Mouse (Mus musculus) limb, embryonic 13.5 days (tissue): ENCODE measurements around the gene Psmb4. TPM values are rescaled to one million over a fixed set of nuclear protein-coding genes. Genes with fewer than 3 reads are reported as not detected.
"Not testable (repeated sequence)": the region's sequence is repeated elsewhere in the genome, so short reads cannot be mapped to it uniquely, and the experiment has no call there.

Experiments used
- ATAC-seq: fragments of 200-750 bp; cut with Nextera tagmentation; 2 replicates; pipeline ENCODE4 v1.8.0; 2017; ENCODE audit warnings: low read depth, moderate number of reproducible peaks, moderate TSS enrichment; ENCODE audit not compliant: low FRiP score
- H3K27ac ChIP-seq: fragments of 300-500 bp; sonication (generic); 2 replicates; pipeline ENCODE4 v1.5.1; 2015; ENCODE audit warnings: inconsistent platforms, mild to moderate bottlenecking, moderate library complexity
- H3K27me3 ChIP-seq: fragments of 300-500 bp; sonication (generic); 2 replicates; pipeline ENCODE4 v1.6.1; 2015; ENCODE audit warnings: mild to moderate bottlenecking, inconsistent platforms
- H3K36me3 ChIP-seq: fragments of 300-500 bp; sonication (generic); 2 replicates; pipeline ENCODE4 v1.6.1; 2015; ENCODE audit warnings: inconsistent platforms, mild to moderate bottlenecking, moderate library complexity
- H3K4me1 ChIP-seq: fragments of 300-500 bp; sonication (generic); 2 replicates; pipeline ENCODE4 v1.6.1; 2015; ENCODE audit warnings: inconsistent platforms
- H3K4me2 ChIP-seq: fragments of 300-500 bp; sonication (generic); replicated peaks from 2 replicates; pipeline ENCODE4 v1.6.1; 2015; ENCODE audit warnings: inconsistent platforms, mild to moderate bottlenecking, moderate library complexity
- H3K4me3 ChIP-seq: fragments of 300-500 bp; sonication (generic); 2 replicates; pipeline ENCODE4 v1.5.1; 2015; ENCODE audit warnings: moderate library complexity, mild to moderate bottlenecking, inconsistent platforms
- H3K9ac ChIP-seq: fragments of 300-500 bp; sonication (generic); 2 replicates; pipeline ENCODE4 v1.6.1; 2015; ENCODE audit warnings: mild to moderate bottlenecking, inconsistent platforms
- H3K9me3 ChIP-seq: fragments of 300-500 bp; sonication (generic); 2 replicates; pipeline ENCODE4 v1.6.1; 2016; ENCODE audit warnings: inconsistent platforms
- WGBS: fragments of 180-500 bp; shearing (Covaris S2); methylation state at CpG from one replicate; pipeline ENCODE4 v1.1.7; 2015; 5-methylcytosine and 5-hydroxymethylcytosine counted together
- polyA plus RNA-seq: library from polyadenylated mRNA; unstranded; fragments of >200 nt; fragmentation: Nextera tagmentation; extraction: Ambion mirVana; gene quantifications from 2 replicates; pipeline ENCODE4 v1.2.1, GENCODE M21; 2015

Psmb4 gene
- polyA plus RNA-seq, 1 experiment from 2014 or later: 361 TPM

GRCm38 (mm10) chr3:94924688-94925087 lies 37.9 kb upstream of the Psmb4 start:
- Histone ChIP-seq H3K4me1 (no peaks in the 10 kb centered on the region), H3K27ac (no peak overlapping the region), H3K4me2 (no peak overlapping the region), H3K36me3 (no peaks in the 10 kb centered on the region), H3K27me3 (no peaks in the 10 kb centered on the region), H3K9me3 (no peaks in the 10 kb centered on the region), H3K4me3 (no peak overlapping the region), H3K9ac (no peak overlapping the region)
- WGBS: 39% methylated on average over 8 of the region's 8 CpGs
- no peak for ATAC-seq

- H3K9ac ChIP-seq: no peak overlapping the region
- 14% methylated on average over 3 of the region's 3 CpGs for WGBS
- ATAC-seq: no peak
Observed at GRCm38 (mm10) chr3:94922333-94922732, 35.6 kb upstream of the Psmb4 start.

DNA sequence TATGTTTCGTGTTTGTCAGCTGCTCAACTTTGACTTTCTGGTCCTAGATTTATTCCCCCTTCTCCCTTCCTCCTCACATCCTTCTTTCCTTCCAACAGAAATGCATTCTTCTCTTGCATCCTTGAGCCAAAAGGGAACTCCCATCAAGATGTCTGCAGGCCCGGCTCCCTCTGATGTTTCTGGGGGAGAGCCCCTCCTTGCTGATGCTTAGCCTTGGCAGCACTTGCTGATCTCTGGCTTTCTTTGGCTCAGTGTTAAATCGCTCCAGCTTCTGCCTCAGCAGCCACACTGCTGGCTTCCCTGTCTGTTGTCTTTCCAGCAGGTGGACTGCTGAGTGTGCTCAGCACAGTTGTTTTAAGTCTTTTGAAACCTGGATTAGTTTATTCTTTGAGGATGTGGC lies 34.3 kb upstream of the Psmb4 start:
- Histone ChIP-seq H3K9me3 (no peaks in the 10 kb centered on the region), H3K27me3 (no peaks in the 10 kb centered on the region), H3K36me3 (no peaks in the 10 kb centered on the region), H3K4me2 (no peak overlapping the region), H3K4me3 (no peak overlapping the region), H3K9ac (no peak overlapping the region), H3K4me1 (no peaks in the 10 kb centered on the region), H3K27ac (no peak overlapping the region)
- ATAC-seq: no peak
- 43% methylated on average over 3 of the region's 3 CpGs for WGBS

More at GRCm38 (mm10) chr3:94922333-94922732, 35.6 kb upstream of the Psmb4 start:
- no peak overlapping the region for H3K27ac ChIP-seq
- no peaks in the 10 kb centered on the region for H3K36me3 ChIP-seq
- no peaks in the 10 kb centered on the region for H3K4me1 ChIP-seq
- H3K4me2 ChIP-seq: no peak overlapping the region
- H3K9me3 ChIP-seq: no peaks in the 10 kb centered on the region
- no peak overlapping the region for H3K4me3 ChIP-seq
- H3K27me3 ChIP-seq: no peaks in the 10 kb centered on the region

- no peak for ATAC-seq
- Histone ChIP-seq H3K27me3 (no peaks in the 10 kb centered on the region), H3K36me3 (no peaks in the 10 kb centered on the region), H3K4me1 (no peaks in the 10 kb centered on the region), H3K4me2 (no peak overlapping the region), H3K9ac (no peak overlapping the region), H3K27ac (no peak overlapping the region), H3K9me3 (no peaks in the 10 kb centered on the region), H3K4me3 (no peak overlapping the region)
- WGBS: 50% methylated on average over 4 of the region's 4 CpGs
Observed at GRCm38 (mm10) chr3:94918845-94919244, 32.1 kb upstream of the Psmb4 start.

DNA sequence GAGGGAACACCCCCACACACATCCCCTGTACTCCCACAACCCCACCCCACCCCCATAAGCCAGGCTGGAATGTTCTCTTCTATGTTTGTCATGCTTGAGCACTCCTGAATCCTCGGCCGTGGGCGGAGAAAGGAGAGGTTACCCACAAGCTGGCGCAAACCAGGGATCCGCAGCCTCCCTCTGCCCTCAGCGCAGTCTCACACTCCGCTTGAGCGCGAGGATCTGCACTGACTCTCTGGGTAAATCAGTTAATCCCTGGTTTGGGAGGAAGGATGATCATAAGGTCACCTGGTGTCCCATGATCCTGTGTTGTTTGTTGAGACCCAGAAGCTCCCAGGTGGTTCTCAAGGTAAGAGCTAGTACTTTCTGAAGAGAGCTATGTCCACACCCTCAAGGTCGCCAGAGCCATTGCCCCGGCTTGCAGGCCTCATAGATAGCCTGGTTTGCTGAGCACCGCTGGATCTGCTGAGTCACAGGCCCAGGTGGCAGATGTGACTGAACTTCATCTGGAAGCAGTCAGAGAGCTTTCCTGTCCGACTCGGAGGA lies 31.1 kb upstream of the Psmb4 start:
- WGBS: 78% methylated on average over 14 of the region's 14 CpGs
- Histone ChIP-seq H3K36me3 (no peaks in the 10 kb centered on the region), H3K27ac (no peak overlapping the region), H3K27me3 (no peaks in the 10 kb centered on the region), H3K4me2 (no peak overlapping the region), H3K4me1 (no peaks in the 10 kb centered on the region), H3K4me3 (no peak overlapping the region), H3K9ac (no peak overlapping the region), H3K9me3 (no peaks in the 10 kb centered on the region)
- no peak for ATAC-seq

DNA sequence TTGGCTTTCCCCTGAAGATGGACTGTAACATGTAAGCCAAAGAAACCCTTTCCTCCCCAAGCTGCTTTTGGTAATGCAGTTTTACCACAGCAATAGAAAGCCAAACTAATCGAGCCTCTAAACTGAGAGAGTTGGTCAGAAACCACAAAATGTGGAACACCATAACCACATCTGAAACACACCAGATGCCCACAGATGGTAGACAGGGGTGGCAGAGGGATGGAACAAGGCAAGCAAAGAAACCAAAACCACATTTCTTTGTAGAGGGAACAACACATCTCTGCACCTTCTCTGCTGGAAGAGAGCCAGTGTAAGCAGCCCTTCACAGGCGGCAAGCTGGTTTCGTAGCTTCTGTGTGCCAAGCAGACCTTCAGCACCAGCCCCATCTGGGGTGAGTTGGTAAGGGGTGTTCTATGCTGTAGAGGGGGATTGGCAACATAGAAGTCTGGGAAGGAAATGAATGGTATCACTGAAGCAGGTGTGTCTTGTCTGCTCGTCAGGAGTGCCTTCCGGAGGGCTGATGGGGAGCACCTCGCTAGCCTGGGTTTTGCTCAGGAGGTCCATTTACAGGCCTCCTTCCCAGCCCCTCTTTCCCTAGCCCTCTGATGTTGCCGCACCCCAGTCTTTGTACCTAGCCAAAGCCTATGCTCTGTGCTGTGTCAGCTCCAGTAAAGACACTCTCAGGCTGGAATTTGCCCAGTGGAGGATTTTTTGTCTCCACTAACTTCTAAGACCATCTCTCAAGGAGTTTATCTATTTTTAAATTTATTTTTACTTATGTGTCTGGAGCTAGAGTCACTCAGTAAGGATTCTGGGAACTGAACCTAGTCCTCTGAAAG lies 29.4 kb upstream of the Psmb4 start:
- no peak overlapping the region for H3K4me2 ChIP-seq
- no peaks in the 10 kb centered on the region for H3K4me1 ChIP-seq
- H3K36me3 ChIP-seq: no peaks in the 10 kb centered on the region
- no peak overlapping the region for H3K4me3 ChIP-seq
- no peak overlapping the region for H3K27ac ChIP-seq
- 77% methylated on average over 7 of the region's 7 CpGs for WGBS
- no peak overlapping the region for H3K9ac ChIP-seq
- ATAC-seq: no peak
- H3K27me3 ChIP-seq: no peaks in the 10 kb centered on the region
- no peaks in the 10 kb centered on the region for H3K9me3 ChIP-seq

DNA sequence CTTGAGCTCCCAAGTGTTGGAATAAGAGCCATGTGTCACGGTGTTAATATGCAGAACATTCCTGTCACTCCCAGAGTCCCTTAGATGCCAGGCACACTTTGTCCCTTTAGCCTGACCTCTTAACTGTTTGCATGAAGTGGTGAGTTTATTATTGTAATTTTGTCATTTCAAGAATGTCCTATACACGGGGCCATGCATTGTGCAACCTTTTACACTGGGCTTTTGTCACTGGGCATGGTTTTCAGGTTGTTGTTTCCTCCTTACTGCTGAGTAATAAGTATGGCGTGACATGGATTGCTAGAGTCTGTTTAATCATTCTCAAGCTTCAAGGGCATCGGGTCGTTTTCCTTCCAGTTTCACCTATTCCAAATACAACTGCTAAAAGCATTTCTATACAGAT lies 27.0 kb upstream of the Psmb4 start:
- no peak for ATAC-seq
- Histone ChIP-seq H3K9me3 (no peaks in the 10 kb centered on the region), H3K4me2 (no peak overlapping the region), H3K27me3 (no peaks in the 10 kb centered on the region), H3K9ac (no peak overlapping the region), H3K27ac (no peak overlapping the region), H3K4me3 (no peak overlapping the region), H3K36me3 (no peaks in the 10 kb centered on the region), H3K4me1 (no peaks in the 10 kb centered on the region)
- 48% methylated on average over 5 of the region's 5 CpGs for WGBS

- ATAC-seq: no peak
- 60% methylated on average over 2 of the region's 2 CpGs for WGBS
- no peaks in the 10 kb centered on the region for H3K4me1 ChIP-seq
- no peaks in the 10 kb centered on the region for H3K27me3 ChIP-seq
- H3K9ac ChIP-seq: no peak overlapping the region
- H3K36me3 ChIP-seq: no peaks in the 10 kb centered on the region
- H3K27ac ChIP-seq: no peak overlapping the region
- H3K4me2 ChIP-seq: no peak overlapping the region
- no peak overlapping the region for H3K4me3 ChIP-seq
- H3K9me3 ChIP-seq: no peaks in the 10 kb centered on the region
Observed at GRCm38 (mm10) chr3:94911050-94911693, 24.4 kb upstream of the Psmb4 start.

DNA sequence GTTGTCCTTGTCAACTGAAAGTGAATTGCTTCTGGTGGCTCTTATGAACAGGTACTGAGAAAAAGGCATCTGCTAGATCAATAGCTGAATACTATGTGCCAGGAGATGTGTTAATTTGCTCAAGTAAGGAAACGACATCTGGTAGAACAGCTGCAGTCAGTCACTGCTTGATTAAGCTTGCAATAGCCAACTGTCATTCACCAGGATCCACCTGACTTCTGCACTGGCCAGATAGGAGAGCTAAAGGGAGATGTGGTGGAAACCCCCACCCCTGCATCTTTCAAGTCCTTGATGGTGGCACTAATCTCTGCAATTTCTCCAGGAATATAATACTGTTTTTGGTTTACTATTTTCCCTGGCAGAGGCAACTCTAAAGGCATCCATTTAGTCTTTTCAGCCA lies 19.7 kb upstream of the Psmb4 start:
- ATAC-seq: no peak
- no peaks in the 10 kb centered on the region for H3K27me3 ChIP-seq
- no peak overlapping the region for H3K4me2 ChIP-seq
- H3K4me3 ChIP-seq: no peak overlapping the region
- no peaks in the 10 kb centered on the region for H3K9me3 ChIP-seq
- no peaks in the 10 kb centered on the region for H3K4me1 ChIP-seq
- H3K9ac ChIP-seq: no peak overlapping the region
- H3K36me3 ChIP-seq: no peaks in the 10 kb centered on the region
- no peak overlapping the region for H3K27ac ChIP-seq
- 55% methylated on average over 1 of the region's 1 CpGs for whole genome bisulfite sequencing

- WGBS: 61% methylated on average over 3 of the region's 3 CpGs
- not testable (repeated sequence) for H3K36me3 ChIP-seq, H3K4me3 ChIP-seq, H3K4me1 ChIP-seq, H3K9me3 ChIP-seq, H3K27me3 ChIP-seq, H3K4me2 ChIP-seq, ATAC-seq, H3K9ac ChIP-seq, H3K27ac ChIP-seq
Observed at GRCm38 (mm10) chr3:94904759-94905158, 18.0 kb upstream of the Psmb4 start.

- Histone ChIP-seq H3K27me3 (no peaks in the 10 kb centered on the region), H3K27ac (no peak overlapping the region), H3K4me2 (no peak overlapping the region), H3K9ac (no peak overlapping the region), H3K4me1 (no peaks in the 10 kb centered on the region), H3K36me3 (no peaks in the 10 kb centered on the region), H3K9me3 (no peaks in the 10 kb centered on the region), H3K4me3 (no peak overlapping the region)
- ATAC-seq: 0 out of 2 replicates have a peak, but pooled peaks have one; percentile 24
- 20% methylated on average over 7 of the region's 7 CpGs for WGBS
Observed at GRCm38 (mm10) chr3:94902747-94903146, 16.0 kb upstream of the Psmb4 start.

DNA sequence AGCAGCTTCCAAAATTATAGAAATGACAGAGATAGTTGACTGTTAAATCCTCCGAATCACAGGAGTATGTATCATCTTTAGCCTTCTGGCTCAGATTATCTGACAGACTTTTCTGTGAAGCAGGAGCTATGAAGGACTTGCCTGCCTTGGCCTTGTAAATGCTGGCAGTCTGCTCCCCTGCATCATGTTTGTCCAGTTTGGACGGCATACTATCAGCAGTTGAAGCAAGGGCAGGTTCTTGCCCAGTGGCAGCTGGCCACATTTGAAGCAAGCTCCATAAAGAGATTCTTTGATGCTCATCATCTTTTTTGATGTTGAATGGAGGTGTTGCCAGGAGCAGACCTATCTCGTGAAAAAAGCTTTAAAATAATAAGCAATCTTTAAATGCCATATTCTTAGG lies 7.3 kb upstream of the Psmb4 start:
- H3K9me3 ChIP-seq: no peaks in the 10 kb centered on the region
- 70% methylated on average over 3 of the region's 3 CpGs for WGBS
- H3K36me3 ChIP-seq: no peaks in the 10 kb centered on the region
- H3K27ac ChIP-seq: no peak overlapping the region
- no peak overlapping the region for H3K9ac ChIP-seq
- H3K4me1 ChIP-seq: no peaks in the 10 kb centered on the region
- ATAC-seq: no peak
- H3K4me3 ChIP-seq: no peak overlapping the region
- no peak overlapping the region for H3K4me2 ChIP-seq
- 0 out of 2 replicates have a peak, but pooled peaks cover 5% of the 10 kb centered on the region for H3K27me3 ChIP-seq
